Mouse (Mus musculus) brain, adult 2 months (tissue): ENCODE results near the gene Ctcf.

ENCODE experiments used
- DNase-seq: peaks from one replicate; pipeline ENCODE4 v3.0.0; 2011; ENCODE audit warnings: low read depth, low spot score

The Ctcf gene

DNA sequence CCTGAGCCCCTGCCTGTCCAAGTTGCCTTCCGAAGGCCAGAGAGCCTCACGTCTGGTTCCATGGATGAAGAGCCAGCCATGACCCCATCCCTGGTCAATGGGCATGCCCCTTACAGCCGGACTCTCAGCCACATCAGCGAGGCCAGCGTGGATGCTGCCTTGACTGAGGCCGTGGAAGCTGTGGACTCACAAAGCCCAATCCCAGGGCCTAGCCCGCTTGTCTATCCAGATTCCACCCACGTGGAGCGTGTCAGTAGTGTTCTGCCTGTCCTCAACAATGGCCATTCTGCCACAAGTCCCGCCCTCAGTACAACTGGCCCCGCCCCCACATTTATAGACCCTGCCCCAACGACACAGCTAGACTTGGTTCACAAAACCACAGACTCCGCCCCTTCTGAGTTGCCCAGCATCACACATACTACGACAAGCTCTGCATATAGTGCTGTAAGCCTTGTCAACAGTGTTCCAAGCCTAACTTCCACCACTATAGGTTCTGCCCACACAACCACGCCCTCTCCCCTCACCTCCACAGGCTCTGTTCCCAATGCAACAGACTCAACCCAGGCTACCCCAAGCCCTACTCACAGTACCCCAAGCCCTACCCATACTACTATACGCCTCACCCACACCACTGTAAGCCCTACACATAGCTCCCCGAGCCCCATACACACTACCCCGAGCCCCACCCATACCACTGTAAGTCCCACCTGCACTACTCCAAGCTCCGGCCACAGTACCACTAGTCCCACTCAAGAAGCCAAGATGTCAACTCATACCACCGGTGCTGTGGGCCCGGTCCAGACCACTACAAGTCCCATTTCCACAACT lies 18.7 kb upstream of the Ctcf start:
- no peak for DNase-seq

DNA sequence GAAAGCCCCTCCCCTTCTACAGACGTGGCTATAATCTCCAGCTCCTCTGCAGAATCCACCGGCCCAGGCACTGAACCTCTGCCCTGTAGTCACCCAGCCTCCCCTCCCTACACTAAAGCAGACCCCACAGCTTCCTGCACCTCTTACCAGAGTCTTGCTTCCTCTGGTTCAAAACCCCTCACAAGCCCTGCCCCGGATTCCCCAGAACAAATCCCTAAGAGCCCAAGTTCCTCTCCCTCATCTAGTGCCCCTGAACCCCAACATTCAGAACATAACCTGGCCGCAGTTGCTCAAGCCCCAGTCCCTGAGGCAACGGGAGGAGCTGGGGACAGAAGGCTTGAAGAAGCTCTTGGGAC lies 18.1 kb upstream of the Ctcf start:
- no peak for DNase-seq

DNA sequence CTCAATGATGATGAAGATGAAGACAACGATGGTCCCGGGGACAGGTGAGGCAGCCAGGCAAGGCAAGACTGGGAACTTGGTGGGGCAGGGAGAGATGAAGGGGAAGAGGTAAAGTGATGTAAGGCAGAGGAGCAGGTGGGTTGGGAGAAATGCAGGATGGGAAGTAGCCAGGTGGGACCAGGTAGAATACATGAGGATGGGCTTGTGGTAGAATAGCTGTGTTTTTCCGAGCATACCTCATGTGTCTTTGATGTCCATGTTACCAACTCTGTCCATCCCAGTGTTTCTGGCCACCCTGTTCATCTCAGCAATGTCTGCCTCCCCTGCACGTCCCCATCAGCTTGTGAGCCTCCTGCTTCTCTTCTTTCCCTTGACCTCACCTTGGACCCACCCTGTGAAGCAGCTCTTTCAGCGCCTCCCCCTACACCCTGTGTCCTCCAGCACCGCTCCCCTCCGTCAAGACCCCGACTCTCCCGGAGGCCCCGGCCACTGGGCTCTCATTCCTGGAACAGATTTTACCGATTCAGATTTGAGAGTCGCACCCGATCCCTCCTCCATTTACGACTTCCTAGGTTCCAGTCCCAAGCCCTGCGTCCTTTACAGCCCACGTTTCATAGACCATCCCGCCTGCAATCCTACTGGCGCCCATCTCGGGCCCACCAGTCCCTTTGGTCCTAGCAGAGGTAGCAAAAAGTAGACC lies 17.3 kb upstream of the Ctcf start:
- no peak for DNase-seq

DNA sequence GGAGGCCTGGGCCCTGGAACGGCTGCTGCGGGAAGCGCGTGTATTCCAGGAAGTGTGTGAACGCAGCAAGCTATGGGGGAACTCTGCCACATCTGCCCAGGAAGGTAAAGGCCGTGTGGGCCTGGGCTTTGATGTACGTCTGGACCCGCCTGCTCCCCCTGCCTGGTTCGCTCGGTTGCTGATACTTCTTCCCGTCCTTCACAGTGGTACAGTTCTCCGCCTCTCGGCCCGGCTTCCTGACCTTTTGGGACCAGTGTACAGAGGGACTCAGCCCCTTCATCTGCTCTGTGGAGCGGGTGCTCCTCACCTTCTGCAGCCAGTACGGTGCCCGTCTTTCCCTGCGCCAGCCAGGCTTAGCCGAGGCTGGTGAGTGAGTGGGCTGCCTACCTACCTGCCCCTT lies 16.2 kb upstream of the Ctcf start:
- DNase-seq: no peak

DNA sequence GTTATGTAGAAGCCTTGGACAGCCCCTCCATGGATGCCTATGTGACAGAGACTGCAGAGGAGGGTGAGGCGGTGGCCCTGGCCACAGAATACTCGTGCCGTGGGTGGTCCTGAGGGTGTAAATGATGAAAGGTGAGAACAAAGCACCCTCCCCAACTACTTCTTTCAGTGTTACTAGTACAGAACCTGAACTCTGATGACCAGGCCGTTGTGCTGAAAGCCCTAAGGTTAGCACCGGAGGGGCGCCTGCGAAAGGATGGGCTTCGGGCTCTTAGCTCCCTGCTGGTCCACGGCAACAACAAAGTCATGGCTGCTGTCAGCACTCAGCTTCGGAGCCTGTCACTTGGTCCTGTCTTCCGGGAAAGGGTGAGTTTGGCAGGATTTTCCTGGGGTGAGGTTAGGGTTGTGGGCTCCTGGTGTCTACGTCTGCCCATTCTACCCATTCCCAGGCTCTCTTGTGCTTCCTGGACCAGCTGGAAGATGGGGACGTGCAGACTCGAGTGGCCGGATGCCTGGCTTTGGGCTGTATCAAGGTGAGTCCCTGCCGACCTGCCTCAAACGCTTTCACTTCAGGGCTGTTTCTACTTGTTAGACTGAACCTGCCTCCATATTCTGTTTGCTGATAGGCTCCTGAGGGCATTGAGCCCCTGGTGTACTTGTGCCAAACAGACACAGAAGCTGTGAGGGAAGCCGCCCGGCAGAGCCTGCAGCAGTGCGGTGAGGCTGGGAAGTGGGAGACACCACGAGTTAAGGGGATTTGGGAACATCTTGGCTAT lies 15.2 kb upstream of the Ctcf start:
- no peak for DNase-seq

DNA sequence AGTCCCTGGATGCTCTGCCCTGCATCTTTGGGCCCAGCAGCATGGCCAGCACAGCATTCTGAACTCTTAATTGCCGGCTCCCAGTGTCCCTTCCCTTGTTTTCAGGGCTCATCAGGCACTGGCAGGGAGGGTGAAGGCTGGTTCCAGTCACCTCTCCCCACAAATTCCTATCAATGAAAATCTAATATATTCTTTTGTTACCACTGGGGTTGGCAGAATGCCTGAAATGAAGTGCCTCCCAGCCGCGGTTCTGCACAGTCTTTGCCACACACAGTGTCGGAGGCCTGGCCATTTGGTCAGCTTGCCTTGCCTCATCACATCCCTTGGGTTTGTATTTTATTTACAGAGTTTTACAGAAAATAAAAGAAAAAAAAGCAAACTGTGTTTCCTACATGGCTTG lies 14.5 kb upstream of the Ctcf start:
- DNase-seq: no peak

- peak; percentile 97 for DNase-seq
Measured at GRCm38 (mm10) chr8:105622421-105622920, 13.9 kb upstream of the Ctcf start.

DNA sequence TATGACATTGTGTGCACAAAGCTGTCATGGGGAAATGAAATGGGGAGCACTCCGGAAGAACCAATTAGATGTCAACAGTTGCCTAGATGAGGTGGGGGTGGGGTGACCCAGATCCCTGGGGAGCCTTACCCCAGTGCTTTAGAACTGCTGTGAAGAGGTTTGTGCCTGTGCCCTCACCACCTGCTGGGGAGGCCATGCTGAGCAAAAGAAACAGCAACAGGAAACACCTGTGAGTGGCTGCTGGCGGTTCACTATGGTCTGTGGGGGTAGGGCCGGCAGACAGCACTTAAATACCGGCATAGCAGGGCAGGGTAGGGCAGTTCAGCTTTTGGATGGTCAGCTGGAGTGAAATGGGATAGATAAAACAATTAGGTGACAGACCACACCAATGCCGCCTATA lies 13.2 kb upstream of the Ctcf start:
- no peak for DNase-seq

GRCm38 (mm10) chr8:105623679-105624245 lies 12.6 kb upstream of the Ctcf start:
- no peak for DNase-seq

- DNase-seq: peak; percentile 94
Measured at GRCm38 (mm10) chr8:105624401-105624800, 12.0 kb upstream of the Ctcf start.

DNA sequence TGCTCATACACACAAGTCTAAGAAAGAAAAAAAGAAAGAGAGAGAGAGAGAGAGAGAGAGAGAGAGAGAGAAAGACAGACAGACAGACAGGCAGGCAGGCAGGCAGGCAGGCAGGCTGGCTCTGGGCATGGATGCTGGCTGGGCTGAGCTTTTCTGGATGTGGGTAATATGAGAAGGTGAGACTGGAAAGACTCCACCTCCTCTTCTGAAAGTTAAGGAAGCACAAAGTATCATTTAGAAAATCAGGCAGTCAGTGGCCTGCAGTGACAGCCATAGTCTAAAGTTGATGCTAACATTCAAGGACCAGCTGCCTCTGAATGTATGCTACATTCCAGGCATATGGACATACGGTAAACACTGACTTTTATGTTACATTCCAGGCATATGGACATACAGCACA lies 11.5 kb upstream of the Ctcf start:
- no peak for DNase-seq

DNA sequence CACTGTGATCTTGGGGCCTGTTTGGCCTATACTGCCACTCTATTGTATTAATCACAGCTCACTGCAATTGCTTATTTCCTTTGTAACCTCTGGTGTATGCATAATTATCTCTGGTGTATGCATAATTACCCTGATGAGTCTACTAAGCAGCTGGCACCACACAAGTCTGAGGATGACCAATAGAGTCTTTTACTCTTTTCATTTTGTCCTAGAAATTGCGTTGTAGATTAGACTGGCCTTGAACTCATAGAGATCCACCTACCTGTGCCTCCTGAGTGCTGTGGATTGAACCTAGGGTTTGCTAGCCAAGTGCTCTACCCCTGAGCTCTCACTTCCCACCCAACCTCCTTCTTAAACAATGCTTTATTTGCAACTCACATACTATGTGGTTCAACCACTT lies 10.3 kb upstream of the Ctcf start:
- DNase-seq: no peak

DNA sequence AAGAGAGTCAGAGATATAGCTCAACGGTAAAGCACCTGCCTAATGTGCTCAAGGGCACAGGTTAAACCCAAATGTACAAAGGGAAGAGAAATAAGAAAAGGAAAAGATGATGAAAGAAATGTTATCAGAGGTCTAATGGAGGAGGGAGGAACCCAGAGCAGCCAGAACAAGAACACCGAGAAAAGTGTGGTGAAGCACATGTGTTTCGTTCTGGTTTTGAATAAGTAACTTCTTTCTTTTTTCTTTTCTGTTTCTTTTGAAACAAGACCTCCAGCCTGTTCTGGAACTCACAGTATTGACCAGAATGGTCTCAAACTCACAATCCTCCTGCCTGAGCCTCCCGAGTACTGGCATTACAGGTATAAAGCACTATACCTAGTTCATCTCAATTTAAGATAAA lies 7.0 kb upstream of the Ctcf start:
- no peak for DNase-seq

- DNase-seq: no peak
Measured at GRCm38 (mm10) chr8:105634771-105635458, 1.5 kb upstream of the Ctcf start.

- no peak for DNase-seq
Measured at GRCm38 (mm10) chr8:105635481-105635880, 887 bp upstream of the Ctcf start.

GRCm38 (mm10) chr8:105636963-105637510 lies 669 bp downstream of the Ctcf start, which contains the start of gene Agrp:
TSS of gene Agrp (minus strand) at chr8:105637393.
- DNase-seq: peak; percentile 74

GRCm38 (mm10) chr8:105637601-105638041 lies 1.3 kb downstream of the Ctcf start:
- no peak for DNase-seq

DNA sequence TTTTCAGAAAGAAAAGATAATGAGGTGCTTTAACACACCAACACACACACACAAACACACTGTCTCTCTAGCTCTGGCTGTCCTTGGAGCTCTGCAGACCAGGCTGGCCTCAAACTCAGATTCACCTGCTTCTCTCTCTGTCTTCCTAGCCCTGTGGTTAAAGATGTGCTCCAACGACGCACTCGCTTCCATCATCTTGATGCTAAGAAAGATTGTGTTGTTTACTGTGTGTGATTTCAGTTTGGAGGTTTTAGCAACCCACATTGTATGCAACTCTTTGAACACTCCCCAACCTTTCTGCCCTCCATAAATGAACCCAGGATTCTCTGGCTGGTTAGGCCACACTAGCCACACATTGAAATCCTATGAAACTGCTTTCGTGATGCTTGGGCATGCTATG lies 2.1 kb downstream of the Ctcf start:
- DNase-seq: no peak

DNA sequence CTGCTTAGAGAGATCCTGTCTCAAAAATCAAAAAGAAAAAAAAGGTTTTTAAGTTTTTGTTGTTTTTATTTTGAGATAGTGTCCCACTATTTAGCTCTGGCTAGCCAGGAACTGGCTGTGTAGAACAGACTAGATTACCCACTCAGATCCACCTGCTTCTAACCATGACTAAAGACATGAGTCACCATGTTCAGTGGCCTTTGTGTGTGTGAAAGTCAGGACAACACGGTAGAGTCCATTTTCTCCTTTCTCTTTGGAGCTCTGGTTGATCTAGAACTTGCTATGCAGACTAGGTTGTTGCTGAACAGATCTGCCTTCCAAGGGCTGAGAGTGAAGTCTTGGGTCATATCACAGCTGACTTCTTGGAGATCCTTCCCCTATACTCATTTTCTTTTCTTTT lies 3.5 kb downstream of the Ctcf start:
- DNase-seq: no peak

DNA sequence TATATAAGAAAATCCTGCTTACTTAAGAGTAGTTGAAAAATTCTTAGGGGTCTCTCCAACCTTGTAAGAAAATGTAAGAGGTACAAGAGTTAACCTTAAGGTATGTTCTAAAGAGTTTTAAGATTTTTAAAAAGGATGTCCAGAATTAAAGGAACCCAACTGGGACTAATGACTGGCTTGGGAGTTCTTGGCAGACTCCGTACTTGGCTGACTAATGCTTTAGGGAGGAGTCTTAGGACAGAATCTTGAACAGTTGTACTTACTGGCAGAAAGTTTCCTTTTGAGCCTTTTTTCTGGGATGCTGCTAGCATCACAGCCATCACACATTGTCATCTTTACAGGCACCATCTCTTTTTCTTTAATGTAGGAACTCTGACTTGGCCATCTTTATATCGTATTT lies 4.1 kb downstream of the Ctcf start:
- peak; percentile 51 for DNase-seq

DNA sequence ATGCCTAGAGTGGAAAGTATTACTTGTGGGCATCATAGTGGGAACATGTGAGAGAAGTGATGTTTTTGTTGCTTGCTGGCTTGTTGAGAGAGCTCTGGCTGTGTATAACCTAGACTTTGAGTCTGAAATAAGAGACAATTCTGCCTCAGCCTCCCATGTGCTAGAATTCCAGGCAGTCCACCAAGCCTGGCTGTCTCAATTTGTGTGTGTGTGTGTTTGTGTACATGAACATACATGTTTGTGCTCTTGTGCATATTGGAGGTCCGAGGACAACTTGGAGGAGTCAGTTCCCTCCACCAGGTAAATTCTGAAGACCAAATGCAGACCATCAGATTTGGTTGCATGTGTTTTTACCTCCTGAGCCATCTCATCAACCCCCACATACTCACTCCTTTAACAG lies 8.8 kb downstream of the Ctcf start:
- no peak for DNase-seq
